Mouse (Mus musculus) liver, postnatal 0 days (tissue): ENCODE results near the gene Slc9c1. TPM values are rescaled to one million over a fixed set of nuclear protein-coding genes. Genes with fewer than 3 reads are reported as not detected.
"Not testable (repeated sequence)": the region's sequence is repeated elsewhere in the genome, so short reads cannot be mapped to it uniquely, and the experiment has no call there.

ENCODE experiments used
- ATAC-seq: fragments of 200-750 bp; cut with Nextera tagmentation; 2 replicates; pipeline ENCODE4 v1.8.0; 2017; ENCODE audit warnings: mild to moderate bottlenecking, moderate library complexity
- DNase-seq: peaks from one replicate; pipeline ENCODE4 v3.0.0-alpha.2; 2016
- H3K27ac ChIP-seq: fragments of 300-500 bp; sonication (generic); 2 replicates; pipeline ENCODE4 v1.5.1; 2014; ENCODE audit warnings: antibody characterized with exemption, moderate library complexity, mild to moderate bottlenecking, low read depth
- H3K27me3 ChIP-seq: fragments of 300-500 bp; sonication (generic); 2 replicates; pipeline ENCODE4 v1.6.1; 2014; ENCODE audit warnings: low read length, control low read depth, mixed read lengths; ENCODE audit not compliant: insufficient read depth
- H3K36me3 ChIP-seq: fragments of 300-500 bp; sonication (generic); replicated peaks from 2 replicates; pipeline ENCODE4 v1.6.1; 2014; ENCODE audit warnings: mild to moderate bottlenecking, control low read depth, low read length, moderate library complexity, mixed read lengths; ENCODE audit not compliant: insufficient read depth
- H3K4me1 ChIP-seq: fragments of 300-500 bp; sonication (generic); 2 replicates; pipeline ENCODE4 v1.6.1; 2014; ENCODE audit warnings: antibody characterized with exemption, mild to moderate bottlenecking, control low read depth; ENCODE audit not compliant: insufficient read depth
- H3K4me2 ChIP-seq: fragments of 300-500 bp; sonication (generic); 2 replicates; pipeline ENCODE4 v1.6.1; 2014; ENCODE audit warnings: low read depth, mild to moderate bottlenecking, low read length, moderate library complexity, mixed read lengths
- H3K4me3 ChIP-seq: fragments of 300-500 bp; sonication (generic); 2 replicates; pipeline ENCODE4 v1.5.1; 2014; ENCODE audit warnings: low read depth, low read length
- H3K9ac ChIP-seq: fragments of 300-500 bp; sonication (generic); replicated peaks from 2 replicates; pipeline ENCODE4 v1.6.1; 2014; ENCODE audit warnings: mild to moderate bottlenecking, moderate library complexity
- H3K9me3 ChIP-seq: fragments of 300-500 bp; sonication (generic); 2 replicates; pipeline ENCODE4 v1.6.1; 2016; ENCODE audit warnings: mild to moderate bottlenecking, control low read depth, low read length, mixed read lengths
- CTCF ChIP-seq: sonication (generic); IDR thresholded peaks from 2 replicates; pipeline ENCODE4 v1.5.1; 2016; ENCODE audit warnings: antibody characterized with exemption, low read depth
- EP300 ChIP-seq: IDR thresholded peaks from 2 replicates; pipeline ENCODE4 v1.6.1; 2016; ENCODE audit warnings: antibody characterized with exemption, low read depth, mild to moderate bottlenecking
- WGBS: fragments of 180-500 bp; shearing (Covaris S2); extraction: QIAGEN DNeasy Blood & Tissue Kit; methylation state at CpG from one replicate; pipeline ENCODE4 v1.1.7; 2014; ENCODE audit not compliant: insufficient replicate concordance; 5-methylcytosine and 5-hydroxymethylcytosine counted together
- polyA plus RNA-seq: library from polyadenylated mRNA; unstranded; fragments of >200 nt; fragmentation: Nextera tagmentation; extraction: Ambion mirVana; gene quantifications from 2 replicates; pipeline ENCODE4 v1.2.1, GENCODE M21; 2015

The Slc9c1 gene
- not detected in 2 replicates for polyA plus RNA-seq

DNA sequence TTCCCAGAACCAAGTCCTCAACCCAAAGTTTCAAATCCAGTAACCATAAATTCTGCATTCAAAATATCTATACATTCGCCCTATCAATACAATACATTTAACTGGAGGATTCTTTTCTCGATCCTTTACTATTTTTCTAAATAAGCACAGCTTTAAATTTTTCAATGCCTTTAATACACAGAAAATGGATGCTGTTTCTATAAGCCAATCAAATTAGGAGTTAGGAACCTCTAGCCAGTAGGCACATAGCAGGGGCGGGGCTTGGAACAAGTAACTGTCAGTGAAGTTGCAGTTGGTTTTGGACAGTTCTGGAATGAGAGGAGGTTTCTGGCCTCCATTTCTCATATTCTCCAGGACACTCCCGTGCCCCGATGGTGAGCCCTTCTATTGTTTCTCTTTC, at the start of gene Slc9c1:
TSS of gene Slc9c1 (plus strand) at position 301 of the 400 bp plus-strand sequence.
- ATAC-seq, result no peak
- TF ChIP-seq EP300, result no peak
- TF ChIP-seq CTCF, result no peak

GRCm38 (mm10) chr16:45492927-45493326, 42.2 kb upstream of the Slc9c1 start, which contains the start of gene Gm609:
Gene Gm609, minus strand, starts transcription at chr16:45492969.
- Histone ChIP-seq H3K4me3 (no peak within 1 kb of the TSS), H3K4me2 (no peak within 1 kb of the TSS), H3K36me3 (no peaks in the 10 kb centered on the region), H3K9me3 (no peaks in the 10 kb centered on the region), H3K27me3 (no peaks in the 10 kb centered on the region), H3K4me1 (no peaks in the 10 kb centered on the region), H3K27ac (no peak within 1 kb of the TSS), H3K9ac (no peak within 1 kb of the TSS)
- TF ChIP-seq EP300 (no peak), CTCF (no peak)
- WGBS, result 72% methylated on average over 5 of the region's 5 CpGs
- ATAC-seq (no peak), DNase-seq (no peak)

More for the DNA sequence above, at the start of gene Slc9c1:
- 81% methylated on average over 5 of the region's 5 CpGs for WGBS
- Histone ChIP-seq H3K9me3 (no peaks in the 10 kb centered on the region), H3K27ac (no peak within 1 kb of the TSS), H3K27me3 (no peaks in the 10 kb centered on the region), H3K36me3 (no peaks in the 10 kb centered on the region), H3K4me1 (no peaks in the 10 kb centered on the region), H3K4me2 (no peak within 1 kb of the TSS), H3K9ac (no peak within 1 kb of the TSS), H3K4me3 (no peak within 1 kb of the TSS)
- no peak for DNase-seq

- DNase-seq (no peak), ATAC-seq (no peak)
- H3K4me3 ChIP-seq, result no peak overlapping the region
- H3K36me3 ChIP-seq, result no peaks in the 10 kb centered on the region
- no peaks in the 10 kb centered on the region for H3K27me3 ChIP-seq
- H3K9me3 ChIP-seq, result no peaks in the 10 kb centered on the region
- TF ChIP-seq CTCF, result no peak
- no peak for TF ChIP-seq EP300
- H3K4me2 ChIP-seq, result no peak overlapping the region
- 76% methylated on average over 1 of the region's 1 CpGs for WGBS
- no peak overlapping the region for H3K9ac ChIP-seq
- no peaks in the 10 kb centered on the region for H3K4me1 ChIP-seq
- no peak overlapping the region for H3K27ac ChIP-seq
These were observed 39.8 kb upstream of the Slc9c1 start for GRCm38 (mm10) chr16:45495326-45495725.

DNA sequence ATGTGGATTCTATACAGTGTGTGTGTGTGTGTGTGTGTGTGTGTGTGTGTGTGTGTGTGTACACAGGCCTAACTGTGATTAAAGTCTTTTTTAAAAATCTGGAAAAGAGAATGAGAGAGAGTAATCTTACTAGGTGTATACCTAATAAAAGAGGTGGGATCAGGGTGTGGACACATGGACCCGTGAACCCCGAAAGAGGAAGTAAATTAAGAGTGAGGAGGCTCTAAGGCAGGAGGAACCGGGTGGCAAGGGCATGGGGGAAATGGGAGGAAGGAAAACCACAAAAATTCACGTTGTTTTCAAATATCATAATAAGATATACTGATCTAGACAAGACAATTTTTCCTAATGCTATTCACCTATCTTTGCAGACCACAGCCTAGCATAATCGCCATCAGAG, 9.6 kb upstream of the Slc9c1 start:
- Histone ChIP-seq H3K9me3 (no peaks in the 10 kb centered on the region), H3K4me2 (no peak overlapping the region), H3K9ac (no peak overlapping the region), H3K4me1 (no peaks in the 10 kb centered on the region), H3K4me3 (no peak overlapping the region), H3K36me3 (no peaks in the 10 kb centered on the region), H3K27ac (no peak overlapping the region), H3K27me3 (no peaks in the 10 kb centered on the region)
- DNase-seq, result no peak
- TF ChIP-seq CTCF, result no peak
- no peak for TF ChIP-seq EP300
- no peak for ATAC-seq
- 32% methylated on average over 5 of the region's 5 CpGs for WGBS

DNA sequence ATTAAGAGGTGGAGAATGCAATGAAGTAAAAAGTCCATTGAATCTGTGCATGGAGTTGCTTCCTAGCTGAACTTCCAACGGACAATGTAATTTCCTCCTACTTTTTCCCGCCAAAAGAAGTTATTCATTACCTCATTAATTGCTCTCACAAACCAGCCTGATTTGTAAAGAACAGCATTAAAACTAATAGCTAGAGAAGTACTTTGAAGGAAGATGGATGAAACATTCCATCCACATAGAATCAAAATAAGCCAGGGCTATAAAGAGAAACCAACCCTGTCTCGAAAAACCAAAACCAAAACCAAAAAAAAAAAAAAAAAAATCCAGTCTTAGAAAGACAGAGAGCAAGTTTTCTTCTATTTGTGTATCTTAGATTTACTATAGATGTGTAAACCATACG, 3.2 kb upstream of the Slc9c1 start, which contains the start of gene Gm17783:
TSS of gene Gm17783 (minus strand) at position 101 of the 400 bp plus-strand sequence.
- Histone ChIP-seq H3K36me3 (no peaks in the 10 kb centered on the region), H3K9me3 (no peaks in the 10 kb centered on the region), H3K4me3 (no peak within 1 kb of the TSS), H3K4me1 (no peaks in the 10 kb centered on the region), H3K27ac (no peak within 1 kb of the TSS), H3K4me2 (no peak within 1 kb of the TSS), H3K9ac (no peak within 1 kb of the TSS), H3K27me3 (no peaks in the 10 kb centered on the region)
- WGBS, result 73% methylated on average over 4 of the region's 4 CpGs
- TF ChIP-seq CTCF (no peak), EP300 (no peak)
- no peak for DNase-seq
- no peak for ATAC-seq

DNA sequence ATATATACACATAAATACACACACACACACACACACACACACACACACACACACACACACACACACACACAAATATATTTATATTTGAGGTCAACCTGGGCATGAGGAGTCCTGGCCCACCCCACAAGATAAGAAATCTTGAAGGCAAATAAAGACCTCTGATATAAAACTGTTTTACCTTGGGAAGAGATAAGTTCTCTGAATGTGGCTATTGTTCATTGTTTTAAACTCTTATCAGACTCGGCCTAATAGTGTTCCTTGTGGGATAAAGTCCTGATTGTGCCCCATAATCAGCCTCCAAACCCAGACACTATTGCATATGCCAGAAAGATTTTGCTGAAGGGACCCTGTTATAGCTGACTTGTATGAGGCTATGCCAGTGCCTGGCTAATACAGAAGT, 3.2 kb downstream of the Slc9c1 start:
- not testable (repeated sequence) for H3K27me3 ChIP-seq, H3K4me3 ChIP-seq, H3K9ac ChIP-seq, H3K4me1 ChIP-seq, H3K4me2 ChIP-seq, DNase-seq, ATAC-seq, H3K27ac ChIP-seq, H3K36me3 ChIP-seq, H3K9me3 ChIP-seq
- WGBS, result 48% methylated on average over 1 of the region's 1 CpGs

DNA sequence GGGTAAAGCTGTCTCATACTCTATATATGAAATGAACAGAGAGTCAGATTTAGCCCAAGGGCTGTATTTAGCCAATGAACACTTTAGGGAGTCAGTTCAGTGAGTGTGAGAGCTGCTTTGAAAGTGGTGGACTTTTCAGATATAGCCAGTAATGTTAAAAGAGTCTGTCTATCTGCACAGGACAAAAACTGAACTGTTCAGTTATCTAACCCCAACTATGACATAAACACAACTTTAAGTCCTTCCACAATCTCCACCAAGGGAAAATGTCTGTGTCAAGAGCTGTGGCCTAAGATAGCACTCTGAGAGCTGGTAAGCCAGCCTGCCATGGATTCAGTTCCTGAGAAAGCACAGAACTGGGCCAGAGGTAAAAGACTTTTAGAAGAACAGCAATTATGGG, 7.0 kb downstream of the Slc9c1 start:
- Histone ChIP-seq H3K4me1 (no peaks in the 10 kb centered on the region), H3K9me3 (no peaks in the 10 kb centered on the region), H3K4me3 (no peak overlapping the region), H3K9ac (no peak overlapping the region), H3K27ac (no peak overlapping the region), H3K36me3 (no peaks in the 10 kb centered on the region), H3K27me3 (no peaks in the 10 kb centered on the region), H3K4me2 (no peak overlapping the region)
- ATAC-seq (no peak), DNase-seq (no peak)
- TF ChIP-seq CTCF (no peak), EP300 (no peak)
